In genomic region chr11:54595053-54595452, GRCm38 (mm10) we compare ENCODE assay signal across 9 mouse cellular contexts.
A peak's percentile ranks its signal among the peaks of the same experiment; 100 is the strongest.
DNase-seq lines count a peak whose midpoint lies in the region; ATAC-seq and TF ChIP-seq lines count a peak whose summit lies in the region.
"Had no signal": no experiment of that assay in that cellular context is flagged by ENCODE, and none has a peak within 500 bp of the region (broad histone marks: within the 10 kb centered on the region; RNA-seq: fewer than 3 reads in every experiment).

No protein-coding gene starts in this region.

- peak; percentile 35; the same call in 1 of the 2 replicates for ATAC-seq in hindbrain, postnatal 0 days
- ATAC-seq in midbrain, embryonic 16.5 days, result no peak
- ATAC-seq in erythroblast, adult 5-6 weeks (replicated peaks; ENCODE audit: low FRiP score, poor library complexity, severe bottlenecking), result no peak
- ATAC-seq: Patski had no signal

- 0 out of 2 replicates have a peak overlapping the region, but pooled peaks have one; percentile 11 for H3K27ac ChIP-seq in hindbrain, postnatal 0 days
- H3K27ac ChIP-seq in midbrain, embryonic 16.5 days (ENCODE audit: low read length), result peak overlapping the region; percentile 53

- no peaks in the 10 kb centered on the region for H3K9me3 ChIP-seq in hindbrain, postnatal 0 days (ENCODE audit: low read length)
- H3K9me3 ChIP-seq in midbrain, embryonic 16.5 days (replicated peaks; ENCODE audit: control insufficient read depth, low read length, poor library complexity, severe bottlenecking), result no peaks in the 10 kb centered on the region

- no peak for TF ChIP-seq CTCF in brain, embryonic 14.5 days (IDR thresholded peaks at IDR 0.05; ENCODE audit: borderline replicate concordance, extremely low read depth, insufficient read depth, insufficient read length)
- peak; percentile 20 for TF ChIP-seq CTCF in hindbrain, postnatal 0 days (IDR thresholded peaks at IDR 0.05; ENCODE audit: low read depth)

- intact Hi-C loops in left cerebral cortex, postnatal 14 days (cut with DNase I), result no loop called here
- intact Hi-C loops in left cerebral cortex, postnatal 10 days (cut with DNase I), result no loop called here

- WGBS in hindbrain, postnatal 0 days, result 64% methylated on average over 4 of the region's 4 CpGs
- 64% methylated on average over 4 of the region's 4 CpGs for WGBS in midbrain, embryonic 16.5 days

- H3K4me3 ChIP-seq in hindbrain, postnatal 0 days (ENCODE audit: low read length), result no peak overlapping the region
- no peak overlapping the region for H3K4me3 ChIP-seq in midbrain, embryonic 16.5 days (ENCODE audit: low read depth, low read length)

- no peaks in the 10 kb centered on the region for H3K27me3 ChIP-seq in hindbrain, postnatal 0 days (ENCODE audit: insufficient read depth, low read length)
- H3K27me3 ChIP-seq in midbrain, embryonic 16.5 days (ENCODE audit: control insufficient read depth, insufficient read depth, low read depth, low read length), result no peaks in the 10 kb centered on the region
- H3K27me3 ChIP-seq: Patski had no signal

- 0 out of 2 replicates have a peak overlapping the region, but pooled peaks have one; percentile 21 for H3K9ac ChIP-seq in hindbrain, postnatal 0 days (replicated peaks; ENCODE audit: low read length)
- H3K9ac ChIP-seq in midbrain, embryonic 16.5 days (ENCODE audit: low read depth, low read length), result 0 out of 2 replicates have a peak overlapping the region, but pooled peaks have one; percentile 2

- TF ChIP-seq POLR2A in brain, embryonic 14.5 days (IDR thresholded peaks at IDR 0.05; ENCODE audit: borderline replicate concordance, extremely low read depth, insufficient read depth, insufficient read length, poor library complexity, severe bottlenecking), result no peak

- peak overlapping the region; percentile 25; the same call in 1 of the 2 replicates for H3K4me2 ChIP-seq in hindbrain, postnatal 0 days (ENCODE audit: low read depth, low read length)
- no peak overlapping the region for H3K4me2 ChIP-seq in midbrain, embryonic 16.5 days (ENCODE audit: low read length)

- DNase-seq in left cerebral cortex, postnatal 14 days (ENCODE audit: low spot score in 2 of 2), result peak; percentile 23 to 30
- DNase-seq in left cerebral cortex, postnatal 10 days (ENCODE audit: extremely low spot score in 1 of 2, low spot score in 2 of 2), result no peak
- DNase-seq in brain, embryonic 14.5 days (ENCODE audit: low read depth), result peak; percentile 40
- peak; percentile 38 for DNase-seq in hindbrain, postnatal 0 days (ENCODE audit: low spot score)
- DNase-seq in adrenal gland, adult (ENCODE audit: inconsistent age in 2 of 2, low spot score in 1 of 2), result no peak
- DNase-seq: thymus, postnatal 4 days had no signal

- 0 out of 2 replicates have a peak, but pooled peaks cover 4% of the 10 kb centered on the region for H3K4me1 ChIP-seq in hindbrain, postnatal 0 days (ENCODE audit: insufficient read depth, low read length)
- peaks cover 3% of the 10 kb centered on the region; the same call in 1 of the 2 replicates for H3K4me1 ChIP-seq in midbrain, embryonic 16.5 days (ENCODE audit: control insufficient read depth, insufficient read depth, low read length)

- H3K36me3 ChIP-seq in hindbrain, postnatal 0 days (ENCODE audit: insufficient read depth, low read length), result no peaks in the 10 kb centered on the region
- H3K36me3 ChIP-seq in midbrain, embryonic 16.5 days (ENCODE audit: control insufficient read depth, insufficient read depth, low read length), result no peaks in the 10 kb centered on the region

Comparison
In these comparisons a context has a peak if more than half of its experiments do, and no peak if none do; other contexts are left out.
1. DNase-seq: peak in left cerebral cortex, postnatal 14 days (2 of 2), brain, embryonic 14.5 days (single experiment) and hindbrain, postnatal 0 days (single experiment); none in left cerebral cortex, postnatal 10 days (0 of 2) and adrenal gland, adult (0 of 2).